Mouse (Mus musculus): ENCODE data around the gene Foxk1. TPM values are rescaled to one million over a fixed set of nuclear protein-coding genes. Genes with fewer than 3 reads are reported as not detected.

Gene Foxk1
- polyA plus RNA-seq, 1 experiment from 2014 or later, result 8.1 TPM

DNA sequence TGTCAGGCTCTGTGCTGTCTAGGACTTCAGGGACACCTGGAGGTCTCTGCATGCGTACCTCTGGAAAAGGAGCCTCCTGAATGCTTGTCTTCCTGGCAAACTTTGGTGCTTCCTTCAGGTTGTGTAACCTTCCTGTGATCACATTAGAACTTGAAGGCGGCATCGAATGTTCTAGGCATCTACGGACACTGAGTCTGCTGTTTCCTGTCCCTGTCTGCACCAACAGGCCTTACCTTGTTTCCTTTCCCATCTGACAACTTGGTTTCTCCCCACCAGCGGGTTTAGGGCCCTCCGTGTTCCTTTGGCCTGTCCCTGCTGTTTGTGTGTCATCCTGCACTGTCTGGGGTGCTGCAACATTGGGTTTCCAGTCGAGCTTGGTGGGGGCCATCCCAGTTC lies 40.7 kb downstream of the Foxk1 start:
- Histone ChIP-seq H3K27ac (no peak overlapping the region), H3K9me3 (no peaks in the 10 kb centered on the region), H3K4me1 (peaks cover 37% of the 10 kb centered on the region), H3K4me2 (no peak overlapping the region), H3K27me3 (replicated peaks) (no peaks in the 10 kb centered on the region), H3K4me3 (no peak overlapping the region), H3K9ac (no peak overlapping the region), H3K36me3 (replicated peaks) (no peaks in the 10 kb centered on the region)
- ATAC-seq (replicated peaks), result no peak
- 84% methylated on average over 7 of the region's 7 CpGs for WGBS

DNA sequence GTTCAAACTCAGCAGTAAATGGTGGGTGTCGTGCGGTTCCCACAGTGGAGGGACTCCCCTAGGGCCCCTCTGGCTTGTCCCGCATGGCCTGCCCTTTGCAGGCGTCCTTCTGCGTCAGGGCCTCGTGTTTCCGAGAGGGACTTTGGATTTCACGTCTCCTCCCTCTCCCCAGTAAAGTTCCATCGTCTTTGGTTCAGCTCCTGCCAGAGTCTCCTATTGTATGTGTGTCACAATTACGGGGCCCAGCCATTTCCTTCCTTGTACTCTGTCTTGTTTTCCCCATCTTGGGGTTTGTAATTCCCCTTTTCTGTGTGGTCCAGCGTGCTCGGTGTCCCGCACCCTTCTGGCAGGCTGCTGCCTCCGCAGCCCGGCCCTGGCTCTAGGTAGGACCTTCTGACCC lies 42.2 kb downstream of the Foxk1 start:
- Histone ChIP-seq H3K4me3 (no peak overlapping the region), H3K9me3 (no peaks in the 10 kb centered on the region), H3K9ac (no peak overlapping the region), H3K4me1 (peaks cover 44% of the 10 kb centered on the region), H3K27ac (no peak overlapping the region), H3K27me3 (replicated peaks) (no peaks in the 10 kb centered on the region), H3K4me2 (no peak overlapping the region), H3K36me3 (replicated peaks) (no peaks in the 10 kb centered on the region)
- ATAC-seq (replicated peaks), result no peak
- WGBS, result 55% methylated on average over 15 of the region's 15 CpGs

DNA sequence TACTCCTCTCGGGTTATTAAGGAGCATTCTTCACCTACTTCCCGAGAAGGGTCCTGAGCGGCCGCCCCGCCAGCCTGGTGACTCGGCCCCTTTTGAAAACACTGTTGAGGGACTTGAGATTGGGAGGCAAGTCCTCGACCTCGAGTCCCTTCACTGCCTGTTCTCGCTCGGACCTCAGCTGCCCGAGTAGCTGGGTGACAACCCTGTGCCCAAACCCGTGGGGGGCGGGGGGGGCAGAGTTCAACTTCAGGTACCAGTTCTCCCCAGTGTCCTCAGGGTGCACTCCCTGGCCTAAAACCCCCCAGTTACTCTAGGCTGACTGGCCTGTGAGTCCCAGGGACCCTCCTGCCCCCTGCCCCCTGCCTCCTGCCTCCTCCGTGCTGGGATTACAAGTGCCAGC lies 42.7 kb downstream of the Foxk1 start:
- H3K27ac ChIP-seq, result no peak overlapping the region
- no peaks in the 10 kb centered on the region for H3K9me3 ChIP-seq
- H3K27me3 ChIP-seq (replicated peaks), result no peaks in the 10 kb centered on the region
- no peak for ATAC-seq (replicated peaks)
- H3K4me1 ChIP-seq, result peaks cover 44% of the 10 kb centered on the region
- 74% methylated on average over 14 of the region's 14 CpGs for WGBS
- H3K36me3 ChIP-seq (replicated peaks), result no peaks in the 10 kb centered on the region
- H3K4me3 ChIP-seq, result no peak overlapping the region
- H3K4me2 ChIP-seq, result no peak overlapping the region
- no peak overlapping the region for H3K9ac ChIP-seq

DNA sequence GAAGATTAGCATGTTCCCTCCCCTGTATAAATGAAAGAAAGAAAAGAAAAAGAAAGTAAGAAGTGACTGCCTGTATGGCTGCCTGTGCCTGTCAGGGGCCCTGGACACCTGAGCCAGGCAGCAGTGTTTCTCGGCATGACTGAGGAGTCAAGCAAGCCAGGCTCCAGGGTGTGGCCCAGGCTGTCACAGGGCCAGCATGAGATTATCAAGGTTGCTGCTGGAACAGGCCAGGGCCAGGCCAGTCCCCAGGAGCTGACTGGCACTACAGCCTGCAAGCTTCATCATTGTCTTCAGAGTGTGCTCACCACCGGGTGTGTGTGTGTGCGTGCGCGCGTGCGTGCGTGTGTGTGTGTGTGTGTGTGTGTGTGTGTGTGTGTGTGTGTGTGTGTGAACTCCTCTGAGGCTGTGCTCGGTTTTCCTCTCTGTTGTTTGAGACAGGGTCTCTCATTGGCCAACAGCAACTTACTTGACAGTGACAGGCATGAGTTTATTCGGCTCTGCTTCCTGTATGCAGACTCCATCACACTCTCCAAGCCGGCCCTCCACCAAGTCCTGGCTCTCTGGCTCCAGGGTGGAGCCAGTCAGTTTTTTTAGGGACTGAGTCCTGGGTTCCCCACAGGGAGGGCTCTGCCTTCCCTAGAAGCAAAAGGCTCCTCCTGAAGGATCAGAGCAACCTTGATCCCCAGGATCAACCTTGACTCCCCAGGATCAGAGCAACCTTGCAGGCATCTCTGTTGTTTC lies 43.7 kb downstream of the Foxk1 start:
- no peak for ATAC-seq (replicated peaks)
- Histone ChIP-seq H3K4me1 (peaks cover 37% of the 10 kb centered on the region), H3K27me3 (replicated peaks) (no peaks in the 10 kb centered on the region), H3K4me3 (no peak overlapping the region), H3K4me2 (no peak overlapping the region), H3K9ac (no peak overlapping the region), H3K9me3 (no peaks in the 10 kb centered on the region), H3K27ac (no peak overlapping the region), H3K36me3 (replicated peaks) (no peaks in the 10 kb centered on the region)
- WGBS, result 70% methylated on average over 11 of the region's 11 CpGs

DNA sequence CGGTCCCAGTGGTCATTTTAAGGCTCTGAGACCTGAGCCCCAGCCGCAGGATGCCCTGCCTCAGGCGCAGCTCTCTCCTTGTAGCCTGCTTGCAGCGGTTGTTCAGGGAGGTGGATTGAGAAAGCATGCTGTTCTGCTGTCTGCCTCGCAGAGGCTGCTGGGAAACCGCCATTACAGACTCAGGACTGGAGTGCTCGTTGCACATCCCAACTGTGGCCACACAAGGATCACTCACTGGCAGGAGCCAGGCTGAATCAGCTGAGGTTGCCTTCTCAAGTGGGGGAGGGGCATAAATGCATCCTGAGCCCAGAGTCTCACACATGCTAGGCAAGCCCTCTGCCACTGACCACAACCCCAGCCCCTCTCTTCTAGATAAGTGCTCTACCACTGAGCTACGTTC lies 44.4 kb downstream of the Foxk1 start:
- Histone ChIP-seq H3K9me3 (no peaks in the 10 kb centered on the region), H3K27ac (no peak overlapping the region), H3K36me3 (replicated peaks) (0 out of 2 replicates have a peak, but pooled peaks cover 3% of the 10 kb centered on the region), H3K27me3 (replicated peaks) (no peaks in the 10 kb centered on the region), H3K9ac (0 out of 2 replicates have a peak overlapping the region, but pooled peaks have one; percentile 13), H3K4me1 (peaks cover 29% of the 10 kb centered on the region), H3K4me2 (no peak overlapping the region), H3K4me3 (no peak overlapping the region)
- no peak for ATAC-seq (replicated peaks)
- 35% methylated on average over 8 of the region's 8 CpGs for WGBS

DNA sequence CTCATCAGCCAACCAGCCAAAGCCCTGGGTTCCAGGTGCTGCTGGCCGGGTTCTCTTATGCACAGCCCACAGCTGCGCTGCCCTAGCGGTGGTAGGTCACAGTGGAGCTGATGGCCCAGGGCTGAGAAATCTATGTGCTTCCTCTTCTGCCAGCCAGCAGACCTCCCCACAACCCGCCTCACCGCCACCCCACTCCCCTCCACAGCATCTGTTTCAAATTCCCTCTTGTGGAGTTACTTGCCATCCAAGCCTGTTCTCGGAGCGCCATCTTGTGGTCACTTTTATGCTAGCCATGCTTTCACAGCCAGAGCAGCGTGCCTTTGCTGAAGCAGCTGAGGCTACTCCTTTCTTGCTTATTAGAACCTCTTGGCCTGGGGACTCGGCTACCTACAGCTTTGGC lies 46.8 kb downstream of the Foxk1 start:
- WGBS, result 8% methylated on average over 9 of the region's 9 CpGs
- Histone ChIP-seq H3K9ac (no peak overlapping the region), H3K4me2 (no peak overlapping the region), H3K4me1 (peaks cover 21% of the 10 kb centered on the region), H3K27ac (peak overlapping the region; percentile 36; the same call in 1 of the 2 replicates), H3K36me3 (replicated peaks) (peaks cover 7% of the 10 kb centered on the region; the same call in 1 of the 2 replicates), H3K9me3 (no peaks in the 10 kb centered on the region), H3K27me3 (replicated peaks) (no peaks in the 10 kb centered on the region), H3K4me3 (no peak overlapping the region)
- ATAC-seq (replicated peaks), result peak; percentile 63

DNA sequence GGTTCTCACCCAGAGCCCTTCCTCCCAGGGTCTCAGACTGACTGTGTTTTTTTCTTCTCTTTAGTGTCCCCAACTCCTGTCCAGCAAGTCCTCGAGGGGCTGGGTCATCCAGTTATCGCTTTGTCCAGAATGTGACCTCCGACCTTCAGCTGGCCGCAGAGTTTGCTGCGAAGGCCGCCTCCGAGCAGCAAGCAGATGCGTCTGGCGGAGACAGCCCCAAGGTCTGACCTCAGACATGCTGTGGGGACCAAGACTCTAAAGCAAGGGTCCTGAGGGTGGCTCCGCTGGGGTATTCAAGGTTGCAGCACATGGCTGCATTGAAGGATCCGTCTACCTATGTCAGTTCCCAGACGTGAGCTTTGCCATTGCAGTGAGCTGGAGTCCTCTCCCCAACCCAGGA lies 47.3 kb downstream of the Foxk1 start:
- peaks cover 18% of the 10 kb centered on the region for H3K4me1 ChIP-seq
- no peak overlapping the region for H3K27ac ChIP-seq
- no peak overlapping the region for H3K4me3 ChIP-seq
- no peak for ATAC-seq (replicated peaks)
- H3K9ac ChIP-seq, result no peak overlapping the region
- H3K9me3 ChIP-seq, result no peaks in the 10 kb centered on the region
- H3K4me2 ChIP-seq, result no peak overlapping the region
- no peaks in the 10 kb centered on the region for H3K27me3 ChIP-seq (replicated peaks)
- peaks cover 10% of the 10 kb centered on the region for H3K36me3 ChIP-seq (replicated peaks)
- 77% methylated on average over 12 of the region's 12 CpGs for WGBS

DNA sequence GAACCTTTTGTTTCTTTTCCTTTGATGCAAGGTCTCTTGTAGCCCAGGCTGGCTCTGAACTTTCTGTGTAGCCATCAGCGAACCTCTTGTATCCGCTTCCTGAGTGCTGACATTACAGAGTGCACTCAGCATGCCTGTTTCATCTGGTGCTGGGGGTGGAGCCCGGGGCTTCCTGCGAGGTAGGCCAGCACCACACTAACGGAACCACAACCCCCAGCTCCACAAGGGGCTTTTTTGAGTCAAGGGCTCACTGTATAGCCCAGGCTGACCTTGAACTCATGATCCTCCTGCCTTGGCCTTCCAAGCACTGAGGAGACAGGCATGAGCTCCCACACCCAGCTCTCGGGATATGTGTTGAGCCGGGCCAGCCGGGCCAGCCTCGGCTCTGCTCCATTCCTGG lies 49.5 kb downstream of the Foxk1 start:
- ATAC-seq (replicated peaks), result no peak
- WGBS, result 92% methylated on average over 9 of the region's 9 CpGs
- peaks cover 19% of the 10 kb centered on the region for H3K36me3 ChIP-seq (replicated peaks)
- peaks cover 7% of the 10 kb centered on the region for H3K4me1 ChIP-seq
- no peak overlapping the region for H3K4me3 ChIP-seq
- H3K27me3 ChIP-seq (replicated peaks), result no peaks in the 10 kb centered on the region
- no peak overlapping the region for H3K27ac ChIP-seq
- no peak overlapping the region for H3K9ac ChIP-seq
- H3K4me2 ChIP-seq, result no peak overlapping the region
- no peaks in the 10 kb centered on the region for H3K9me3 ChIP-seq

DNA sequence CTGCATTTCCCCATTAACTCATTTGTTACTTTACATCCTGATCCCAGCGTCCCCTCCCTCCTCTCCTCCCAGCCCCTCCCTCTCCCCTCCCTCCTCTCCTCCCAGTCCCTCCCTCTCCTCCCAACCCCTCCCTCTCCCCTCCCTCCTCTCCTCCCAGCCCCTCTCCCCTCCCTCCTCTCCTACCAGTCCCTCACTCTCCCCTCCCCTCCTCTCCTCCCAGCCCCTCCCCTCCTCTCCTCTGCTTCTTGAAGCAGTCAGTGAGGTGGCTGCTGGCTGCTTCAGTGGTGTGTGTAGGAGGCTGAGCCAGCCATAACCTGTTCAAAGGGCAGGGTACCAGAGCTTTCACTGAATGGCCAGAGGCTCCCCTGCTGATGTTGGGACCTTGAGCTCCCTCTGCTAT lies 50.5 kb downstream of the Foxk1 start:
- H3K36me3 ChIP-seq (replicated peaks), result peaks cover 21% of the 10 kb centered on the region
- no peaks in the 10 kb centered on the region for H3K9me3 ChIP-seq

DNA sequence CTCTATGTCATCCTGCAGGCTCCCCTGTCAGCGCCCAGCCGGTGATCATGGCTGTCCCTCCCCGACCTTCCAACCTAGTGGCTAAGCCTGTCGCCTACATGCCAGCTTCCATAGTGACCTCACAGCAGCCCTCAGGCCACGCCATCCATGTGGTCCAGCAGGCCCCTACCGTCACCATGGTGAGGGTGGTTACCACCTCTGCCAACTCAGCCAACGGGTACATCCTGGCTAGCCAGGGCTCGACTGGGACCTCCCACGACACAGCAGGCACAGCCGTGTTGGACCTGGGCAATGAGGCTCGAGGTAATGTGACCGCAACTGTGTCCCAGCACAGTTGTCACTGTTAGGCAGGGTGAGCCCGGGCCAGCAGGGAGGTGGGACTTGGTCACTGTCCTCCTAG lies 52.4 kb downstream of the Foxk1 start:
- no peaks in the 10 kb centered on the region for H3K27me3 ChIP-seq (replicated peaks)
- peaks cover 27% of the 10 kb centered on the region for H3K36me3 ChIP-seq (replicated peaks)
- H3K9ac ChIP-seq, result no peak overlapping the region
- no peak overlapping the region for H3K4me3 ChIP-seq
- 94% methylated on average over 13 of the region's 13 CpGs for WGBS
- ATAC-seq (replicated peaks), result no peak
- H3K27ac ChIP-seq, result no peak overlapping the region
- no peaks in the 10 kb centered on the region for H3K4me1 ChIP-seq
- no peak overlapping the region for H3K4me2 ChIP-seq
- no peaks in the 10 kb centered on the region for H3K9me3 ChIP-seq

More for the DNA sequence above, 50.5 kb downstream of the Foxk1 start:
- no peak for ATAC-seq (replicated peaks)
- Histone ChIP-seq H3K27me3 (replicated peaks) (no peaks in the 10 kb centered on the region), H3K4me3 (no peak overlapping the region), H3K27ac (no peak overlapping the region), H3K9ac (no peak overlapping the region), H3K4me1 (peaks cover 7% of the 10 kb centered on the region), H3K4me2 (no peak overlapping the region)
- WGBS, result 18% methylated on average over 1 of the region's 1 CpGs

DNA sequence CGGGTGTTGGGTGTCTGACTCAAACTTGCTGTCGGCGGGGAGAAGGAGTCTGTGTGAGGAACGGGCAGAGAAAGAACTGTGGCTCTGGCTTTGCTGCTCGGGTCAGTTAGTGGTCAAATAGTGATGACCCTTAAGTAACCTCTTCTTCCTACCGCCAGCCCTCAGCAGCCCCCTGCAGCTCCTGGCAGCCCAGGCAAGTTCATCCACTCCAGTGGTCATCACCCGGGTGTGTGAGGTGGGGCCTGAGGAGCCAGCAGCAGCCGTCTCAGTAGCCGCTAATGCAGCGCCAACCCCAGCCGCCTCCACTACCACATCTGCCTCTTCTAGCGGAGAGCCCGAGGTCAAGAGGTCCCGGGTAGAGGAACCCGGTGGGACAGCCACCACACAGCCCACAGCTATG lies 55.0 kb downstream of the Foxk1 start:
- Histone ChIP-seq H3K27me3 (replicated peaks) (no peaks in the 10 kb centered on the region), H3K4me2 (no peak overlapping the region), H3K9me3 (no peaks in the 10 kb centered on the region), H3K9ac (no peak overlapping the region), H3K36me3 (replicated peaks) (peaks cover 20% of the 10 kb centered on the region), H3K4me1 (no peaks in the 10 kb centered on the region), H3K27ac (no peak overlapping the region), H3K4me3 (no peak overlapping the region)
- no peak for ATAC-seq (replicated peaks)
- 83% methylated on average over 15 of the region's 15 CpGs for WGBS

DNA sequence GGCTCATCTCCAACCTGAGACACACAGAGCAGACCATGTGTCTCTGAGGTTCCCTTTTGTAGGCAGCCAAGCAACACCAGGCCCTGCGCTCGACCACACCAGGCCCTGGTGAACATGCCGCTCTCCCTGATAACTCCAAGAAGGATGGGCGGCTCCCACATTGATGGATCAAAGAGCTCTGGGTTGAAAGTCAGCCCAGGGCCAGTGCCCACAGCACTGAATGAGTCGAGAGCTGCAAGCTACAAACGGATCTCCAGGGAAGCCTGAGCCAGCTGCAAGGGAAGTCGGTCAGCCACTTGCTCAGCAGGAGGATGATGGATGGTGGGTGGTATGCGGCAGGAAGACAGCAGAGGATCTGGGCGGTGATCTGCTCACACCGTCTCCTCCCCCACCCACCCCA lies 56.0 kb downstream of the Foxk1 start:
- no peak overlapping the region for H3K9ac ChIP-seq
- H3K9me3 ChIP-seq, result no peaks in the 10 kb centered on the region
- H3K4me3 ChIP-seq, result no peak overlapping the region
- H3K4me2 ChIP-seq, result no peak overlapping the region
- H3K36me3 ChIP-seq (replicated peaks), result peaks cover 20% of the 10 kb centered on the region
- H3K4me1 ChIP-seq, result no peaks in the 10 kb centered on the region
- no peak overlapping the region for H3K27ac ChIP-seq
- 81% methylated on average over 10 of the region's 10 CpGs for WGBS
- H3K27me3 ChIP-seq (replicated peaks), result no peaks in the 10 kb centered on the region
- no peak for ATAC-seq (replicated peaks)
